Mouse (Mus musculus) liver, postnatal 0 days (tissue): ENCODE results near the gene Akap2.

Source experiments
- CTCF ChIP-seq: sonication (generic); IDR thresholded peaks from 2 replicates; pipeline ENCODE4 v1.5.1; 2016; ENCODE audit warnings: antibody characterized with exemption, low read depth
- EP300 ChIP-seq: IDR thresholded peaks from 2 replicates; pipeline ENCODE4 v1.6.1; 2016; ENCODE audit warnings: antibody characterized with exemption, low read depth, mild to moderate bottlenecking

DNA sequence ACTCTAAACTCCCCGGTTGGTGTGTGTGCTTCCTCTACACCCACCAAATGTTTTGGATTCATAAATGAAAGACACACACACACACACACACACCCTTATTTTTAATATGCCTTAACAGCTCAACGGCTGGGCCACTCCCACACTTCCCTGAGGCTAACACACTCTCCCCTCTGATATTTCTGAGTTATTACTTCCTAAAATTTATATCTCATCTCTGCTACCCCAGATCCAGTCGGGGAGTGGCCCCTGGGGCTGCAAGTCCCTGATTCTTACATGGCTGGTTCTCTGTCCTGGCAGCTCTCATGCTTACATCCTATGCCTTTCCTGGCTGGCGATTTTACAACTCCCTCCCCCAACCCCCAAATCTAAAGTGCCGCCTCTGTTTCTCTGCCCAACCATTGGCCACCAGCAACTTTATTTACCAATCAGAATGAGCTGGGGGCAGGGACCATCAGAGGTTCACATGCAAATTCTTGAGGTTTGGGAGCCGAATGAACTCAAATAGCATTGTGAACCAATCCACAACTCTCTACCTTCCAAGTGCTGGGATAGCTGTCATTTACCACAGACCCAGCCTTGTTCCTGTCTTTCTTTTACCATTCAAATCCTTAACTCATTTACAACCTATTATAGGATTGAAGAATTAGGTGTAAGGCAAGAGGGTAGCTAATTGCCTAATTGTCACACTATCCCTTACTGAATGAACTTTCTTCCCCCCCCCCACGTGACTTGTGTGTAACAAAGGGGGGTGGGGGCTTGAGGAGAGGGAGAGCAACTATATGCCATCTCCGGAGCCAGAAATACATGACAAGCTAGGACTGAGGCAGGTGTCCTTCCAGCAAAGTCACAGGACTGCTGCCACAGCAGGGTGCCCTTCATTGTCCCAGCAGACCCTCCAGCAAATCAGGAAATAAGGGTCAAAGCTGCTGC lies 202.3 kb downstream of the Akap2 start:
- no peak for TF ChIP-seq CTCF
- TF ChIP-seq EP300: no peak
